Mouse (Mus musculus): ENCODE results near the gene Dgkg. TPM values are rescaled to one million over a fixed set of nuclear protein-coding genes. Genes with fewer than 3 reads are reported as not detected.

Dgkg gene
- polyA plus RNA-seq (2015; fragmentation: Nextera tagmentation; extraction: Ambion mirVana): 1.3 and 2.1 TPM in 2 replicates

GRCm38 (mm10) chr16:22656533-22657444 lies at the start of gene Dgkg:
Gene Dgkg, minus strand, starts transcription at chr16:22657221.
- H3K27me3 ChIP-seq (ENCODE audit: control insufficient read depth, insufficient read depth, low read length): peaks cover 29% of the 10 kb centered on the region

DNA sequence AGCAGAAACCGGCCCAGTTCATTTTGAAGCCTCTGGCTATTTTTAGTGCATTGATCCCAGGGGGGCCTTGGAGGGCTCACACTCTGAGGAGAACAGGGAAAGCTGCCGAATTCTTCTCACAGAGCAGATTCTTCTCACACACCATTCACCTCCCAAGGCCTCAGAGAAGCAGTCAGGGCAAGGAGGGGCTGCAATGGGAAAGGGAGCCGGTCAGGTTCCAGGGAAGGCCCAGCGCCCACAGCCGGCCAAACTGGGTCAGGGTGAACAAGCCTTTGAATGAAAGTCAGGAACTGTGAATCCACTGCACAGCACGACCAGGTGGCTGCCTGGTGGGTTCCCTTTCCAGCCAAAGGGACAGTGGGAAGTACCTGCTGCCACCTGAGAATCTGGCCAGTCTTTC lies 47.9 kb upstream of the Dgkg start:
- WGBS: 50% methylated on average over 6 of the region's 6 CpGs
- no peak overlapping the region for H3K4me3 ChIP-seq (replicated peaks; ENCODE audit: low read length)

More at GRCm38 (mm10) chr16:22656533-22657444, at the start of gene Dgkg:
- Histone ChIP-seq H3K4me3 (replicated peaks; ENCODE audit: low read length) (peak within 1 kb of the TSS; percentile 50), H3K27ac (ENCODE audit: low read length) (no peak within 1 kb of the TSS), H3K4me2 (ENCODE audit: low read depth, low read length) (peak within 1 kb of the TSS; percentile 79), H3K36me3 (ENCODE audit: control insufficient read depth, insufficient read depth, low read length) (no peaks in the 10 kb centered on the region), H3K9ac (ENCODE audit: low read length) (peak within 1 kb of the TSS; percentile 50), H3K9me3 (replicated peaks; ENCODE audit: control insufficient read depth, low read length) (no peaks in the 10 kb centered on the region), H3K4me1 (ENCODE audit: control insufficient read depth, insufficient read depth, low read length) (no peaks in the 10 kb centered on the region; the same call in 1 of the 2 replicates)
- ATAC-seq (ENCODE audit: insufficient read depth, low FRiP score): peak; percentile 33
- WGBS: under 1% methylated on average over 62 of the region's 63 CpGs

DNA sequence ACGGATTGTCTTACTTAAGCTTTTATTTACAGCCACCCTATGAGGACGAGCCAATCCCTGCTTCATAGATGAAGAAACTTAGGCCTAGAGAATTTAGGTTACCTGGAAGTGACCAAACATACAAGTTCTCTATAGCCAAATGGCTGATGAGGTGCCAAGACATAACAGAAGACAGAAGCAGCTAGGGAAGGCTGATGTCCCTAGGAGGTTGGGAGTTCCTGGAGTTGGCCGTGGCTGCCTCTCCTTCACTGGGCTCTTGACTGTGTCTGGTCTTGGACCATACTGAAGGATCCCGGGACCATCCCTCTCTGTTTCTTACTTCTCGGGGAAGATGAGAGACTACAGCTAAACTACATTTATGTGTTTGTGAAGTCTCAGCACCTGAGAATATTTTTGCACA lies 47.1 kb upstream of the Dgkg start:
- ATAC-seq (ENCODE audit: insufficient read depth, low FRiP score): no peak
- H3K27ac ChIP-seq (ENCODE audit: low read length): no peak overlapping the region
- H3K4me1 ChIP-seq (ENCODE audit: control insufficient read depth, insufficient read depth, low read length): no peaks in the 10 kb centered on the region
- no peak overlapping the region for H3K4me3 ChIP-seq (replicated peaks; ENCODE audit: low read length)
- no peaks in the 10 kb centered on the region for H3K9me3 ChIP-seq (replicated peaks; ENCODE audit: control insufficient read depth, low read length)
- H3K36me3 ChIP-seq (ENCODE audit: control insufficient read depth, insufficient read depth, low read length): no peaks in the 10 kb centered on the region
- H3K27me3 ChIP-seq (ENCODE audit: control insufficient read depth, insufficient read depth, low read length): no peaks in the 10 kb centered on the region
- 82% methylated on average over 5 of the region's 5 CpGs for WGBS
- H3K9ac ChIP-seq (ENCODE audit: low read length): no peak overlapping the region
- no peak overlapping the region for H3K4me2 ChIP-seq (ENCODE audit: low read depth, low read length)

More for the DNA sequence above, 47.9 kb upstream of the Dgkg start:
- Histone ChIP-seq H3K27me3 (ENCODE audit: control insufficient read depth, insufficient read depth, low read length) (no peaks in the 10 kb centered on the region), H3K9me3 (replicated peaks; ENCODE audit: control insufficient read depth, low read length) (no peaks in the 10 kb centered on the region), H3K27ac (ENCODE audit: low read length) (no peak overlapping the region), H3K4me2 (ENCODE audit: low read depth, low read length) (no peak overlapping the region), H3K36me3 (ENCODE audit: control insufficient read depth, insufficient read depth, low read length) (no peaks in the 10 kb centered on the region), H3K4me1 (ENCODE audit: control insufficient read depth, insufficient read depth, low read length) (no peaks in the 10 kb centered on the region), H3K9ac (ENCODE audit: low read length) (no peak overlapping the region)
- ATAC-seq (ENCODE audit: insufficient read depth, low FRiP score): no peak

- H3K4me3 ChIP-seq (replicated peaks; ENCODE audit: low read length): no peak overlapping the region
- H3K4me1 ChIP-seq (ENCODE audit: control insufficient read depth, insufficient read depth, low read length): no peaks in the 10 kb centered on the region
- no peaks in the 10 kb centered on the region for H3K27me3 ChIP-seq (ENCODE audit: control insufficient read depth, insufficient read depth, low read length)
- H3K4me2 ChIP-seq (ENCODE audit: low read depth, low read length): no peak overlapping the region
- H3K9me3 ChIP-seq (replicated peaks; ENCODE audit: control insufficient read depth, low read length): no peaks in the 10 kb centered on the region
- WGBS: 70% methylated on average over 13 of the region's 13 CpGs
- no peaks in the 10 kb centered on the region for H3K36me3 ChIP-seq (ENCODE audit: control insufficient read depth, insufficient read depth, low read length)
- H3K27ac ChIP-seq (ENCODE audit: low read length): no peak overlapping the region
- H3K9ac ChIP-seq (ENCODE audit: low read length): no peak overlapping the region
- no peak for ATAC-seq (ENCODE audit: insufficient read depth, low FRiP score)
Measured at GRCm38 (mm10) chr16:22698846-22699760, 42.1 kb upstream of the Dgkg start.

- no peak for ATAC-seq (ENCODE audit: insufficient read depth, low FRiP score)
- Histone ChIP-seq H3K4me1 (ENCODE audit: control insufficient read depth, insufficient read depth, low read length) (no peaks in the 10 kb centered on the region), H3K4me3 (replicated peaks; ENCODE audit: low read length) (no peak overlapping the region), H3K9ac (ENCODE audit: low read length) (no peak overlapping the region), H3K9me3 (replicated peaks; ENCODE audit: control insufficient read depth, low read length) (no peaks in the 10 kb centered on the region), H3K36me3 (ENCODE audit: control insufficient read depth, insufficient read depth, low read length) (no peaks in the 10 kb centered on the region), H3K27ac (ENCODE audit: low read length) (no peak overlapping the region), H3K4me2 (ENCODE audit: low read depth, low read length) (no peak overlapping the region), H3K27me3 (ENCODE audit: control insufficient read depth, insufficient read depth, low read length) (no peaks in the 10 kb centered on the region)
- WGBS: 43% methylated on average over 8 of the region's 8 CpGs
Measured at GRCm38 (mm10) chr16:22698101-22698500, 41.1 kb upstream of the Dgkg start.

GRCm38 (mm10) chr16:22689622-22690021 lies 32.6 kb upstream of the Dgkg start:
- no peaks in the 10 kb centered on the region for H3K27me3 ChIP-seq (ENCODE audit: control insufficient read depth, insufficient read depth, low read length)
- H3K27ac ChIP-seq (ENCODE audit: low read length): no peak overlapping the region
- no peaks in the 10 kb centered on the region for H3K4me1 ChIP-seq (ENCODE audit: control insufficient read depth, insufficient read depth, low read length)
- no peak for ATAC-seq (ENCODE audit: insufficient read depth, low FRiP score)
- no peaks in the 10 kb centered on the region for H3K36me3 ChIP-seq (ENCODE audit: control insufficient read depth, insufficient read depth, low read length)
- no peak overlapping the region for H3K9ac ChIP-seq (ENCODE audit: low read length)
- 83% methylated on average over 2 of the region's 2 CpGs for WGBS
- no peaks in the 10 kb centered on the region; the same call in 1 of the 2 replicates for H3K9me3 ChIP-seq (replicated peaks; ENCODE audit: control insufficient read depth, low read length)
- H3K4me2 ChIP-seq (ENCODE audit: low read depth, low read length): no peak overlapping the region
- H3K4me3 ChIP-seq (replicated peaks; ENCODE audit: low read length): no peak overlapping the region

DNA sequence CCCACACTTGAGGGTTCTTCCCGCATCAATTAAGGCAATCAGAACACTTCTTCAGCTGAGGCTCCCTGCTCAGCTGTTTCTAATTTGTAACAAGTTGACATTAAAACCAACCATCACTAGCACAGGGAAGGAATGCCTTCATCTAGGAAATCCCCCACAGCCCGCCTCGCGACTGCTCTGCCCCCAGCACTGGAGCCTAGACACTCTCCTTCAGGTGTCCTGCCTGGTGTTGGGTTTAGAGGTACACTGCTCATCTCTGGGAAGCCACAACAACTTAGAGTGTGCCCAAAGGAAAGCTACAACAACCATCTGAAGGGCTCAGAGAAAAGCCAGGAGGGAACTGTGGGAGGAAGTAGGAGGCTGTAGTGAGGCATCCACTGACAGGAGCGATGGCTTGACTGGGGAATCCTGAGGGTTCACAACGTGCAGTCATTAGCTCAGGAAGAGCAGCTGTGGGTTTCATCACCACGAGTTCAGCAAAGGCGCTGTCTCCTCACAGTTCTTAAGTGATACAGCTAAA lies 30.8 kb upstream of the Dgkg start:
- no peak overlapping the region for H3K27ac ChIP-seq (ENCODE audit: low read length)
- no peaks in the 10 kb centered on the region for H3K4me1 ChIP-seq (ENCODE audit: control insufficient read depth, insufficient read depth, low read length)
- H3K4me3 ChIP-seq (replicated peaks; ENCODE audit: low read length): no peak overlapping the region
- no peaks in the 10 kb centered on the region; the same call in 1 of the 2 replicates for H3K9me3 ChIP-seq (replicated peaks; ENCODE audit: control insufficient read depth, low read length)
- WGBS: 70% methylated on average over 8 of the region's 8 CpGs
- H3K36me3 ChIP-seq (ENCODE audit: control insufficient read depth, insufficient read depth, low read length): no peaks in the 10 kb centered on the region
- H3K9ac ChIP-seq (ENCODE audit: low read length): no peak overlapping the region
- H3K4me2 ChIP-seq (ENCODE audit: low read depth, low read length): no peak overlapping the region
- H3K27me3 ChIP-seq (ENCODE audit: control insufficient read depth, insufficient read depth, low read length): no peaks in the 10 kb centered on the region
- no peak for ATAC-seq (ENCODE audit: insufficient read depth, low FRiP score)

GRCm38 (mm10) chr16:22683605-22684004 lies 26.6 kb upstream of the Dgkg start:
- Histone ChIP-seq H3K27ac (ENCODE audit: low read length) (no peak overlapping the region), H3K9me3 (replicated peaks; ENCODE audit: control insufficient read depth, low read length) (no peaks in the 10 kb centered on the region; the same call in 1 of the 2 replicates), H3K27me3 (ENCODE audit: control insufficient read depth, insufficient read depth, low read length) (no peaks in the 10 kb centered on the region), H3K36me3 (ENCODE audit: control insufficient read depth, insufficient read depth, low read length) (no peaks in the 10 kb centered on the region), H3K4me1 (ENCODE audit: control insufficient read depth, insufficient read depth, low read length) (no peaks in the 10 kb centered on the region), H3K9ac (ENCODE audit: low read length) (no peak overlapping the region), H3K4me2 (ENCODE audit: low read depth, low read length) (no peak overlapping the region), H3K4me3 (replicated peaks; ENCODE audit: low read length) (no peak overlapping the region)
- WGBS: 68% methylated on average over 3 of the region's 3 CpGs
- no peak for ATAC-seq (ENCODE audit: insufficient read depth, low FRiP score)
